Mouse (Mus musculus) thymus, adult 2 months (tissue): ENCODE measurements around the gene Sec24b.

ENCODE experiments used
- CTCF ChIP-seq: fragments of 200-500 bp; IDR thresholded peaks from 2 replicates; pipeline ENCODE4 v1.5.1; 2012; ENCODE audit warnings: mild to moderate bottlenecking, control low read depth, low read length, moderate library complexity, borderline replicate concordance; ENCODE audit not compliant: control insufficient read depth, poor library complexity, insufficient read depth; ENCODE audit errors: extremely low read depth
- POLR2A ChIP-seq: fragments of 200-500 bp; IDR thresholded peaks from 2 replicates; pipeline ENCODE4 v1.6.1; 2012; ENCODE audit warnings: mild to moderate bottlenecking, low read length, control low read depth, moderate library complexity; ENCODE audit not compliant: control insufficient read depth, poor library complexity, insufficient read depth; ENCODE audit errors: extremely low read depth

GRCm38 (mm10) chr3:130077291-130077690 is 15.9 kb upstream of the Sec24b start:
- no peak for TF ChIP-seq CTCF
- no peak for TF ChIP-seq POLR2A
